Mouse (Mus musculus): Measurements from ENCODE around the gene Nrap.

GRCm38 (mm10) chr19:56424606-56425395 is 35.0 kb upstream of the Nrap start:
- TF ChIP-seq CTCF (IDR thresholded peaks at IDR 0.05; ENCODE audit: low read depth) (no peak), EP300 (IDR thresholded peaks at IDR 0.05; ENCODE audit: low read depth) (no peak)
